Mouse (Mus musculus): Measurements from ENCODE around the gene Vmn2r101. TPM values are rescaled to one million over a fixed set of nuclear protein-coding genes. Genes with fewer than 3 reads are reported as not detected.

Vmn2r101 gene
- not detected for total RNA-seq (2021)
- long read RNA-seq, experiment 1, result 0 reads
- long read RNA-seq, experiment 2, result 0 reads

DNA sequence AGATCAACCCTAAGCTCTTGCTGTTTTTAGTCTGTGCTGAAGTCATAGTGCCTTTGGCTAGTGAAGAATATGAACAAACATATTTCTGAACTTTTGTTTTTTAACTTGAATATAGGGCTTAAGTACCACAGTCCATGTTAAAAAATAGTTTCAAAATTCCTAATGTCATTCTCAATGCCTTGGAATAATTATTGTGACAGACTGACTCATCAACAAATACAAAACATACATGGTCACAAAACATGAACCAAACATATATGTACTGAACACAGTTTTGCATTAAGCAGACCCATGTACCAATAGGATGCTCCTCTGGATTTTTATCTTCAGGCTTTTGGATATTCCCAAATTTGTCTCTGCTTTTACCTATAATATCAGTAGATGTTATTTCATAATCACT is at the start of gene Vmn2r101:
Gene Vmn2r101 (plus strand): TSS at position 301 of the 400 bp plus-strand sequence.
- DNase-seq (ENCODE audit: low spot score in 2 of 2), result no peak

GRCm38 (mm10) chr17:19629328-19629727 is 52.3 kb downstream of the Vmn2r101 start:
- DNase-seq (ENCODE audit: low spot score in 2 of 2), result no peak

DNA sequence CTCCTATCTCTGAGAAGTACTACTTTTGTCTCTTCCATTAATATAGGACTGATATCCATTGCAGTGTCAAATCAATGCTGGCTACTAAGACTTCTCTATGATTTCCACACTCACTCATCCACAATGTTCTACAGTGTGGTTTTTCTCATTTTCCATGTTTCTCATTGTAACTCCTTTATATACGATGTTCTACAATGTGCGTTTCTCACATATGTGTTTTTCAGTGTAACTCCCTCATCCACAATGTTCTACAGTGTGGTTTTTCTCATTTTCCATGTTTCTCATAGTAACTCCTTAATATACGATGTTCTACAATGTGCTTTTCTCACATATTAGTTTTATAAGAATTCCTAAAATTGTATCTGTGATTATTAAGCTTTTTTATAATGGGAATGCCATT is 81.4 kb downstream of the Vmn2r101 start:
- DNase-seq (ENCODE audit: low spot score in 2 of 2), result no peak

GRCm38 (mm10) chr17:19660028-19660427 is 83.0 kb downstream of the Vmn2r101 start, which contains the start of gene Vmn2r102:
Gene Vmn2r102 (plus strand): TSS chr17:19660328.
- DNase-seq (ENCODE audit: low spot score in 2 of 2), result no peak

Other genes with a start within 250 kb of the Vmn2r101 start
- gene Vmn2r99, start 215.3 kb upstream of the Vmn2r101 start, total RNA-seq (2021), result not detected
- not detected for gene Vmn2r100, start 72.5 kb upstream of the Vmn2r101 start, total RNA-seq (2021)
- not detected for gene Vmn2r102, start 83.1 kb downstream of the Vmn2r101 start, total RNA-seq (2021)
- not detected for gene Vmn2r103, start 196.1 kb downstream of the Vmn2r101 start, total RNA-seq (2021)